ENCODE assay signal across 24 mouse cellular contexts in genomic region chr3:150151823-150152158, GRCm38 (mm10).
"Had no signal": no experiment of that assay in that cellular context is flagged by ENCODE, and none has a peak within 500 bp of the region (broad histone marks: within the 10 kb centered on the region; RNA-seq: fewer than 3 reads in every experiment).

No protein-coding gene starts in this region.

- H3K4me3 ChIP-seq: gastrocnemius, adult 2 months; heart, embryonic 10.5 days; heart, embryonic 12.5 days; hindbrain, embryonic 10.5 days; hindbrain, embryonic 12.5 days; intestine, embryonic 15.5 days; layer of hippocampus, adult 2 months; left cerebral cortex, adult 2 months; limb, embryonic 10.5 days; limb, embryonic 12.5 days; liver, embryonic 13.5 days; liver, embryonic 15.5 days had no signal

- H3K27me3 ChIP-seq: heart, embryonic 12.5 days; hindbrain, embryonic 12.5 days; intestine, embryonic 15.5 days; limb, embryonic 12.5 days; liver, embryonic 13.5 days; liver, embryonic 15.5 days had no signal

- H3K36me3 ChIP-seq: heart, embryonic 10.5 days; heart, embryonic 12.5 days; hindbrain, embryonic 10.5 days; hindbrain, embryonic 12.5 days; intestine, embryonic 15.5 days; limb, embryonic 10.5 days; limb, embryonic 12.5 days; liver, embryonic 13.5 days; liver, embryonic 15.5 days had no signal

- DNase-seq: gastrocnemius, adult 2 months; gastrocnemius, postnatal 10 days; gastrocnemius, postnatal 25 days; heart, adult 18-20 months; heart, postnatal 10 days; heart, postnatal 4 days; liver; liver, embryonic 13.5 days had no signal

- H3K4me1 ChIP-seq: heart, embryonic 10.5 days; heart, embryonic 12.5 days; hindbrain, embryonic 10.5 days; hindbrain, embryonic 12.5 days; intestine, embryonic 15.5 days; liver, embryonic 13.5 days; liver, embryonic 15.5 days had no signal

- H3K9me3 ChIP-seq: heart, embryonic 10.5 days; heart, embryonic 12.5 days; hindbrain, embryonic 10.5 days; hindbrain, embryonic 12.5 days; intestine, embryonic 15.5 days; limb, embryonic 10.5 days; limb, embryonic 12.5 days; liver, embryonic 13.5 days; liver, embryonic 15.5 days had no signal

- ATAC-seq: forebrain, embryonic 16.5 days; hindbrain, embryonic 16.5 days; inflammation-experienced regulatory T-cells, adult 6 months; intestine, embryonic 15.5 days; intestine, postnatal 0 days had no signal

- H3K9ac ChIP-seq: heart, embryonic 12.5 days; hindbrain, embryonic 12.5 days; hindbrain, embryonic 14.5 days; intestine, embryonic 15.5 days; limb, embryonic 12.5 days; liver, embryonic 13.5 days; liver, embryonic 15.5 days had no signal

- H3K4me2 ChIP-seq: heart, embryonic 12.5 days; hindbrain, embryonic 12.5 days; hindbrain, embryonic 14.5 days; intestine, embryonic 15.5 days; limb, embryonic 12.5 days; liver, embryonic 11.5 days; liver, embryonic 13.5 days; liver, embryonic 15.5 days had no signal

- H3K27ac ChIP-seq: gastrocnemius, adult 2 months; heart, embryonic 10.5 days; hindbrain, embryonic 10.5 days; hindbrain, embryonic 12.5 days; hindbrain, embryonic 14.5 days; intestine, embryonic 15.5 days; layer of hippocampus, adult 2 months; left cerebral cortex, adult 2 months; limb, embryonic 10.5 days; limb, embryonic 12.5 days; liver, embryonic 13.5 days; liver, embryonic 15.5 days had no signal
